Mouse (Mus musculus) hindbrain, embryonic 14.5 days (tissue): ENCODE measurements at regions not wholly inside any gene's neighbourhood (a gene's known extent, or its start where the extent isn't known, plus 50 kb on each side); places are given as distances from the start of the nearest gene placed in this dataset.

Experiments
- ATAC-seq: fragments of 200-750 bp; cut with Nextera tagmentation; 2 replicates; pipeline ENCODE4 v1.8.0; 2017; ENCODE audit warnings: moderate number of reproducible peaks, mild to moderate bottlenecking, moderate TSS enrichment, moderate library complexity; ENCODE audit not compliant: low FRiP score
- DNase-seq: peaks from one replicate; pipeline ENCODE4 v3.0.0-alpha.2; 2015; ENCODE audit warnings: low spot score
- H3K27ac ChIP-seq: fragments of 300-500 bp; sonication (generic); 2 replicates; pipeline ENCODE4 v1.5.1; 2014; ENCODE audit warnings: mild to moderate bottlenecking, moderate library complexity
- H3K27me3 ChIP-seq: fragments of 300-500 bp; sonication (generic); 2 replicates; pipeline ENCODE4 v1.6.1; 2014; ENCODE audit warnings: mild to moderate bottlenecking, low read length, mixed read lengths; ENCODE audit not compliant: control insufficient read depth, insufficient read depth
- H3K36me3 ChIP-seq: fragments of 300-500 bp; sonication (generic); replicated peaks from 2 replicates; pipeline ENCODE4 v1.6.1; 2014; ENCODE audit not compliant: control insufficient read depth, insufficient read depth
- H3K4me1 ChIP-seq: fragments of 300-500 bp; sonication (generic); replicated peaks from 2 replicates; pipeline ENCODE4 v1.6.1; 2014; ENCODE audit warnings: antibody characterized with exemption, low read length, mixed read lengths; ENCODE audit not compliant: control insufficient read depth, insufficient read depth
- H3K4me2 ChIP-seq: fragments of 300-500 bp; sonication (generic); replicated peaks from 2 replicates; pipeline ENCODE4 v1.6.1; 2014; ENCODE audit warnings: mild to moderate bottlenecking, moderate library complexity
- H3K4me3 ChIP-seq: fragments of 300-500 bp; sonication (generic); replicated peaks from 2 replicates; pipeline ENCODE4 v1.5.1; 2014; ENCODE audit warnings: mild to moderate bottlenecking, low read length
- H3K9ac ChIP-seq: fragments of 300-500 bp; sonication (generic); 2 replicates; pipeline ENCODE4 v1.6.1; 2014
- H3K9me3 ChIP-seq: fragments of 300-500 bp; sonication (generic); 2 replicates; pipeline ENCODE4 v1.6.1; 2016; ENCODE audit warnings: low read length; ENCODE audit not compliant: control insufficient read depth
- WGBS: fragments of 180-500 bp; shearing (Covaris S2); extraction: QIAGEN DNeasy Blood & Tissue Kit; methylation state at CpG from one replicate; pipeline ENCODE4 v1.1.7; 2014; 5-methylcytosine and 5-hydroxymethylcytosine counted together

- H3K4me3 ChIP-seq = no peak overlapping the region
- H3K9ac ChIP-seq = no peak overlapping the region
- WGBS = 85% methylated on average over 3 of the region's 3 CpGs
- no peak for ATAC-seq
- no peak for DNase-seq
- no peaks in the 10 kb centered on the region for H3K9me3 ChIP-seq
- no peak overlapping the region for H3K4me2 ChIP-seq
- no peak overlapping the region for H3K27ac ChIP-seq
- H3K27me3 ChIP-seq = no peaks in the 10 kb centered on the region
- no peaks in the 10 kb centered on the region for H3K4me1 ChIP-seq
- H3K36me3 ChIP-seq = no peaks in the 10 kb centered on the region
Measured at GRCm38 (mm10) chr5:40697517-40698298, 942.4 kb upstream of the Hs3st1 start.
